9 mouse cellular contexts compared by ENCODE assay signal in the genomic region with DNA sequence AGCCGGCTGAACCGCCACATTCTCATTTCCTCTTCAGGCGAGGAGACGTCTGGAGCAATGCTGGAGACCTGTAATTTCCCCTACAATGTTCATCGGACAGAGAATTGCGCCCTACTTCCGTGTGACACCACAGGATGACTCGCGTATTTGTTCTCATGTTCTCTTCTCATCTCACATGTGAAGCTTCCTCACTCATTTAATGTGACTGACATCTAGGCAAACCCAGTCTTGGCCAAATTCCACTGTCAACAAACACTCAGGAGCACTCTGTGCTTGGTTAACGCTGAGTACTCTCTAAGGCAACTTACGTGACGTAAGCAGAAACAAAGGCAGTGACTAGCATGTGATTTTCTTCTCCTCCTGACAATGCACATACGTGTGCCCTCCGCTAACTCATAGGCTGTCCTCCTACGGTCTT. TPM values are rescaled to one million over a fixed set of nuclear protein-coding genes. Genes with fewer than 3 reads are reported as not detected.
DNase-seq lines count a peak whose midpoint lies in the region; ATAC-seq and TF ChIP-seq lines count a peak whose summit lies in the region.
"Had no signal": no experiment of that assay in that cellular context is flagged by ENCODE, and none has a peak within 500 bp of the region (broad histone marks: within the 10 kb centered on the region; RNA-seq: fewer than 3 reads in every experiment).

No protein-coding gene starts in this region.

- peak overlapping the region; percentile 2 for H3K4me3 ChIP-seq in cerebellum, adult 2 months (replicated peaks; ENCODE audit: insufficient read depth, low read depth, low read length)
- H3K4me3 ChIP-seq in liver, embryonic 12.5 days, result no peak overlapping the region
- H3K4me3 ChIP-seq in liver, embryonic 11.5 days (ENCODE audit: low read depth, low read length), result no peak overlapping the region
- no peak overlapping the region for H3K4me3 ChIP-seq in liver, embryonic 16.5 days (ENCODE audit: low read depth, low read length)
- no peak overlapping the region for H3K4me3 ChIP-seq in limb, embryonic 10.5 days
- H3K4me3 ChIP-seq in forebrain, embryonic 14.5 days (ENCODE audit: low read depth, low read length), result no peak overlapping the region

- no peaks in the 10 kb centered on the region for H3K27me3 ChIP-seq in cerebellum, adult 2 months (ENCODE audit: control insufficient read depth, insufficient read depth, low read length)
- H3K27me3 ChIP-seq in liver, embryonic 12.5 days (replicated peaks), result no peaks in the 10 kb centered on the region
- no peaks in the 10 kb centered on the region for H3K27me3 ChIP-seq in liver, embryonic 11.5 days (replicated peaks; ENCODE audit: control insufficient read depth, insufficient read depth, low read length)
- no peaks in the 10 kb centered on the region for H3K27me3 ChIP-seq in liver, embryonic 16.5 days (ENCODE audit: control insufficient read depth, insufficient read depth, low read depth, low read length)
- H3K27me3 ChIP-seq in limb, embryonic 10.5 days (ENCODE audit: low read depth, poor library complexity, severe bottlenecking), result no peaks in the 10 kb centered on the region
- no peaks in the 10 kb centered on the region for H3K27me3 ChIP-seq in forebrain, embryonic 14.5 days (replicated peaks; ENCODE audit: control insufficient read depth, insufficient read depth, low read length)

- H3K9me3 ChIP-seq in liver, embryonic 12.5 days (replicated peaks), result no peaks in the 10 kb centered on the region
- no peaks in the 10 kb centered on the region for H3K9me3 ChIP-seq in liver, embryonic 11.5 days (ENCODE audit: control insufficient read depth, low read length)
- no peaks in the 10 kb centered on the region for H3K9me3 ChIP-seq in liver, embryonic 16.5 days (replicated peaks; ENCODE audit: control insufficient read depth, low read length)
- no peaks in the 10 kb centered on the region for H3K9me3 ChIP-seq in limb, embryonic 10.5 days (replicated peaks)
- H3K9me3 ChIP-seq in forebrain, embryonic 14.5 days (replicated peaks; ENCODE audit: control insufficient read depth, low read length), result no peaks in the 10 kb centered on the region

- no peak overlapping the region for H3K27ac ChIP-seq in cerebellum, adult 2 months (ENCODE audit: insufficient read depth, low read length)
- H3K27ac ChIP-seq in liver, embryonic 12.5 days, result no peak overlapping the region
- no peak overlapping the region for H3K27ac ChIP-seq in liver, embryonic 11.5 days (ENCODE audit: low read depth, low read length)
- 0 out of 2 replicates have a peak overlapping the region, but pooled peaks have one; percentile 73 for H3K27ac ChIP-seq in liver, embryonic 16.5 days (ENCODE audit: low read length)
- no peak overlapping the region for H3K27ac ChIP-seq in limb, embryonic 10.5 days
- no peak overlapping the region for H3K27ac ChIP-seq in forebrain, embryonic 14.5 days (ENCODE audit: low read depth, low read length)

- DNase-seq in cerebellum, adult 2 months, result no peak
- DNase-seq in cerebellum, postnatal 4 days (ENCODE audit: low spot score in 2 of 2), result no peak
- no peak for DNase-seq in liver, embryonic 11.5 days (ENCODE audit: low spot score)
- no peak for DNase-seq in limb, embryonic 10.5 days (ENCODE audit: low spot score)
- no peak for DNase-seq in forebrain, embryonic 14.5 days (ENCODE audit: low spot score)
- DNase-seq: heart, postnatal 10 days had no signal

- ATAC-seq in liver, embryonic 12.5 days, result no peak
- ATAC-seq in liver, embryonic 11.5 days (replicated peaks; ENCODE audit: low FRiP score), result no peak
- no peak for ATAC-seq in liver, embryonic 16.5 days (ENCODE audit: low read depth)
- ATAC-seq in neutrophil, adult 5-6 weeks (ENCODE audit: extremely low read depth, insufficient number of reproducible peaks, low FRiP score, poor library complexity, severe bottlenecking), result peak; percentile 59
- ATAC-seq in forebrain, embryonic 14.5 days, result no peak

- no peak for TF ChIP-seq CTCF in cerebellum, adult 2 months (IDR thresholded peaks at IDR 0.05; ENCODE audit: borderline replicate concordance, insufficient read depth, low read depth, low read length)

- WGBS in cerebellum, adult 2 months, result 80% methylated on average over 15 of the region's 15 CpGs
- 83% methylated on average over 15 of the region's 15 CpGs for WGBS in liver, embryonic 12.5 days (ENCODE audit: insufficient replicate concordance)
- WGBS in liver, embryonic 11.5 days, result 84% methylated on average over 15 of the region's 15 CpGs
- WGBS in liver, embryonic 16.5 days (ENCODE audit: insufficient replicate concordance), result 74% methylated on average over 15 of the region's 15 CpGs
- WGBS in limb, embryonic 10.5 days, result 94% methylated on average over 15 of the region's 15 CpGs
- 89% methylated on average over 15 of the region's 15 CpGs for WGBS in forebrain, embryonic 14.5 days

- no peak for TF ChIP-seq POLR2A in cerebellum, adult 2 months (IDR thresholded peaks at IDR 0.05; ENCODE audit: borderline replicate concordance, insufficient read depth, low read length)

- H3K4me1 ChIP-seq in cerebellum, adult 2 months (ENCODE audit: control insufficient read depth, insufficient read depth, low read length), result peaks cover 5% of the 10 kb centered on the region; the same call in 1 of the 2 replicates
- peaks cover 41% of the 10 kb centered on the region for H3K4me1 ChIP-seq in liver, embryonic 12.5 days
- H3K4me1 ChIP-seq in liver, embryonic 11.5 days (replicated peaks; ENCODE audit: control insufficient read depth, insufficient read depth, low read length), result peaks cover 13% of the 10 kb centered on the region
- peaks cover 28% of the 10 kb centered on the region for H3K4me1 ChIP-seq in liver, embryonic 16.5 days (ENCODE audit: control insufficient read depth, low read depth, low read length)
- peaks cover 25% of the 10 kb centered on the region for H3K4me1 ChIP-seq in limb, embryonic 10.5 days
- H3K4me1 ChIP-seq in forebrain, embryonic 14.5 days (ENCODE audit: control insufficient read depth, insufficient read depth, low read length), result peaks cover 21% of the 10 kb centered on the region

- peaks cover 40% of the 10 kb centered on the region for H3K36me3 ChIP-seq in liver, embryonic 12.5 days
- peaks cover 4% of the 10 kb centered on the region for H3K36me3 ChIP-seq in liver, embryonic 11.5 days (ENCODE audit: control insufficient read depth, insufficient read depth, low read length)
- peaks cover 3% of the 10 kb centered on the region; the same call in 1 of the 2 replicates for H3K36me3 ChIP-seq in liver, embryonic 16.5 days (ENCODE audit: control insufficient read depth, insufficient read depth)
- peaks cover 7% of the 10 kb centered on the region for H3K36me3 ChIP-seq in limb, embryonic 10.5 days
- peaks cover 16% of the 10 kb centered on the region for H3K36me3 ChIP-seq in forebrain, embryonic 14.5 days (ENCODE audit: control insufficient read depth, insufficient read depth, low read length)

- no peak overlapping the region for H3K9ac ChIP-seq in liver, embryonic 12.5 days
- H3K9ac ChIP-seq in liver, embryonic 11.5 days (ENCODE audit: low read depth, low read length), result no peak overlapping the region
- no peak overlapping the region for H3K9ac ChIP-seq in liver, embryonic 16.5 days (ENCODE audit: low read depth, low read length)
- H3K9ac ChIP-seq in forebrain, embryonic 14.5 days (ENCODE audit: low read length), result no peak overlapping the region

- peak overlapping the region; percentile 89 for H3K4me2 ChIP-seq in liver, embryonic 12.5 days
- no peak overlapping the region for H3K4me2 ChIP-seq in liver, embryonic 11.5 days
- peak overlapping the region; percentile 25; the same call in 1 of the 2 replicates for H3K4me2 ChIP-seq in liver, embryonic 16.5 days (ENCODE audit: low read depth, low read length)
- H3K4me2 ChIP-seq in forebrain, embryonic 14.5 days (ENCODE audit: low read length), result no peak overlapping the region

RNA-seq across cellular contexts. Expression of a gene that starts 2.4 kb away (rescaled TPM):
- 345 and 354 TPM in 2 replicates for polyA plus RNA-seq in cerebellum, adult 2 months (2012; rRNA removed)
- 45.7 and 51.8 TPM in 2 replicates for polyA plus RNA-seq in liver, embryonic 12.5 days (2016; fragmentation: Nextera tagmentation; extraction: Ambion mirVana)
- polyA plus RNA-seq in liver, embryonic 11.5 days (2014; fragmentation: Nextera tagmentation; extraction: Ambion mirVana), result 64.2 and 71.0 TPM in 2 replicates
- 35.9 and 37.9 TPM in 2 replicates for polyA plus RNA-seq in liver, embryonic 16.5 days (2015; fragmentation: Nextera tagmentation; extraction: Ambion mirVana)
- 22.5 and 26.0 TPM in 2 replicates for total RNA-seq in neutrophil, adult 5-6 weeks (2017)
- 62.8 and 64.9 TPM in 2 replicates for polyA plus RNA-seq in limb, embryonic 10.5 days (2016; fragmentation: Nextera tagmentation; extraction: Ambion mirVana)
- 194 and 198 TPM in 2 replicates for polyA plus RNA-seq in forebrain, embryonic 14.5 days (2014; fragmentation: Nextera tagmentation; extraction: Ambion mirVana)

RNA-seq across cellular contexts. Expression of a gene that starts 9.2 kb away (rescaled TPM):
- polyA plus RNA-seq in cerebellum, adult 2 months (2012; rRNA removed), result 63.1 and 72.8 TPM in 2 replicates
- polyA plus RNA-seq in liver, embryonic 12.5 days (2016; fragmentation: Nextera tagmentation; extraction: Ambion mirVana), result 10.4 and 10.8 TPM in 2 replicates
- polyA plus RNA-seq in liver, embryonic 11.5 days (2014; fragmentation: Nextera tagmentation; extraction: Ambion mirVana), result 7.9 and 9.0 TPM in 2 replicates
- 8.3 and 8.9 TPM in 2 replicates for polyA plus RNA-seq in liver, embryonic 16.5 days (2015; fragmentation: Nextera tagmentation; extraction: Ambion mirVana)
- 14.1 and 15.5 TPM in 2 replicates for total RNA-seq in neutrophil, adult 5-6 weeks (2017)
- 27.8 and 35.1 TPM in 2 replicates for polyA plus RNA-seq in limb, embryonic 10.5 days (2016; fragmentation: Nextera tagmentation; extraction: Ambion mirVana)
- 14.8 and 17.5 TPM in 2 replicates for polyA plus RNA-seq in forebrain, embryonic 14.5 days (2014; fragmentation: Nextera tagmentation; extraction: Ambion mirVana)

RNA-seq across cellular contexts. Expression of a gene that starts 36.9 kb away (rescaled TPM):
- polyA plus RNA-seq in cerebellum, adult 2 months (2012; rRNA removed), result 72.3 and 74.3 TPM in 2 replicates
- 45.7 and 49.6 TPM in 2 replicates for polyA plus RNA-seq in liver, embryonic 12.5 days (2016; fragmentation: Nextera tagmentation; extraction: Ambion mirVana)
- 56.6 and 64.3 TPM in 2 replicates for polyA plus RNA-seq in liver, embryonic 11.5 days (2014; fragmentation: Nextera tagmentation; extraction: Ambion mirVana)
- 29.9 and 31.3 TPM in 2 replicates for polyA plus RNA-seq in liver, embryonic 16.5 days (2015; fragmentation: Nextera tagmentation; extraction: Ambion mirVana)
- total RNA-seq in neutrophil, adult 5-6 weeks (2017), result 48.1 and 55.7 TPM in 2 replicates
- polyA plus RNA-seq in limb, embryonic 10.5 days (2016; fragmentation: Nextera tagmentation; extraction: Ambion mirVana), result 58.5 and 60.2 TPM in 2 replicates
- polyA plus RNA-seq in forebrain, embryonic 14.5 days (2014; fragmentation: Nextera tagmentation; extraction: Ambion mirVana), result 91.0 and 95.1 TPM in 2 replicates

Comparison
In these comparisons a context has a peak if more than half of its experiments do, and no peak if none do; other contexts are left out.
1. H3K4me2 ChIP-seq: peak in liver, embryonic 12.5 days (single experiment) and liver, embryonic 16.5 days (single experiment); none in liver, embryonic 11.5 days (single experiment) and forebrain, embryonic 14.5 days (single experiment).